13 mouse cellular contexts compared by ENCODE assay signal in genomic region chr8:126616736-126617135, GRCm38 (mm10). TPM values are rescaled to one million over a fixed set of nuclear protein-coding genes. Genes with fewer than 3 reads are reported as not detected.
A peak's percentile ranks its signal among the peaks of the same experiment; 100 is the strongest.
DNase-seq lines count a peak whose midpoint lies in the region; ATAC-seq and TF ChIP-seq lines count a peak whose summit lies in the region.
"Had no signal": no experiment of that assay in that cellular context is flagged by ENCODE, and none has a peak within 500 bp of the region (broad histone marks: within the 10 kb centered on the region; RNA-seq: fewer than 3 reads in every experiment).

No protein-coding gene starts in this region.

- H3K4me3 ChIP-seq in heart, embryonic 16.5 days (ENCODE audit: low read length) = no peak overlapping the region
- H3K4me3 ChIP-seq in lung, postnatal 0 days (ENCODE audit: low read depth, low read length) = no peak overlapping the region
- no peak overlapping the region for H3K4me3 ChIP-seq in brown adipose tissue, adult 24 weeks (ENCODE audit: insufficient read depth, low read depth, low read length)
- H3K4me3 ChIP-seq: forebrain, embryonic 12.5 days; hindbrain, embryonic 13.5 days had no signal

- no peak for DNase-seq in heart, postnatal 14 days
- peak; percentile 26 for DNase-seq in lung, postnatal 0 days (ENCODE audit: low spot score)
- no peak for DNase-seq in lung, postnatal 10 days
- peak; percentile 74 for DNase-seq in naive thymus-derived CD4-positive, alpha-beta T cell, adult 2 months (ENCODE audit: low read depth)
- no peak for DNase-seq in spleen, postnatal 14 days (ENCODE audit: low spot score in 2 of 2)
- DNase-seq in left cerebral cortex, postnatal 36 days (ENCODE audit: low spot score in 2 of 2) = no peak
- DNase-seq: adrenal gland, postnatal 36 days; cerebellum, adult 11-12 months; right cerebral cortex, postnatal 14 days had no signal

- no peaks in the 10 kb centered on the region for H3K27me3 ChIP-seq in heart, embryonic 16.5 days (ENCODE audit: control insufficient read depth, insufficient read depth, low read length)
- H3K27me3 ChIP-seq in lung, postnatal 0 days (replicated peaks; ENCODE audit: insufficient read depth, low read length) = no peaks in the 10 kb centered on the region
- H3K27me3 ChIP-seq: forebrain, embryonic 12.5 days; hindbrain, embryonic 13.5 days had no signal

- no peak for ATAC-seq in heart, embryonic 16.5 days (replicated peaks; ENCODE audit: extremely low read depth, insufficient read depth, low FRiP score)
- ATAC-seq in lung, postnatal 0 days = no peak

- 63% methylated on average over 5 of the region's 5 CpGs for WGBS in heart, embryonic 16.5 days
- 50% methylated on average over 5 of the region's 5 CpGs for WGBS in lung, postnatal 0 days

- no peak overlapping the region for H3K4me2 ChIP-seq in heart, embryonic 16.5 days (ENCODE audit: low read depth, low read length)
- no peak overlapping the region for H3K4me2 ChIP-seq in lung, postnatal 0 days (replicated peaks; ENCODE audit: low read depth, low read length)
- H3K4me2 ChIP-seq: forebrain, embryonic 12.5 days; hindbrain, embryonic 13.5 days had no signal

- no peaks in the 10 kb centered on the region for H3K9me3 ChIP-seq in heart, embryonic 16.5 days (replicated peaks; ENCODE audit: control insufficient read depth, low read length)
- H3K9me3 ChIP-seq in lung, postnatal 0 days (ENCODE audit: low read length) = no peaks in the 10 kb centered on the region
- H3K9me3 ChIP-seq: forebrain, embryonic 12.5 days; hindbrain, embryonic 13.5 days had no signal

- intact Hi-C loops in heart, postnatal 14 days (cut with DNase I) = loop anchor here (5.0 kb wide), 1 partner anchor 41 kb away; no protein-coding TSS in a partner anchor
- intact Hi-C loops in left cerebral cortex, postnatal 36 days (cut with DNase I) = no loop called here

- H3K4me1 ChIP-seq in heart, embryonic 16.5 days (ENCODE audit: control insufficient read depth, insufficient read depth, low read length) = peaks cover 20% of the 10 kb centered on the region
- H3K4me1 ChIP-seq in lung, postnatal 0 days (ENCODE audit: insufficient read depth, low read depth, low read length) = peaks cover 12% of the 10 kb centered on the region
- peaks cover 34% of the 10 kb centered on the region for H3K4me1 ChIP-seq in brown adipose tissue, adult 24 weeks (ENCODE audit: control insufficient read depth, insufficient read depth, insufficient read length, low read length)
- H3K4me1 ChIP-seq: forebrain, embryonic 12.5 days; hindbrain, embryonic 13.5 days had no signal

- no peak for TF ChIP-seq CTCF in lung, postnatal 0 days (IDR thresholded peaks at IDR 0.05)

- H3K9ac ChIP-seq in heart, embryonic 16.5 days (ENCODE audit: low read length) = no peak overlapping the region
- H3K9ac ChIP-seq in lung, postnatal 0 days (replicated peaks; ENCODE audit: low read depth) = no peak overlapping the region
- H3K9ac ChIP-seq: forebrain, embryonic 12.5 days; hindbrain, embryonic 13.5 days had no signal

- peak overlapping the region; percentile 25; the same call in 1 of the 2 replicates for H3K27ac ChIP-seq in heart, embryonic 16.5 days (ENCODE audit: low read length)
- H3K27ac ChIP-seq in lung, postnatal 0 days (ENCODE audit: low read length) = no peak overlapping the region
- H3K27ac ChIP-seq in brown adipose tissue, adult 24 weeks (replicated peaks; ENCODE audit: low read depth, low read length) = peak overlapping the region; percentile 68
- H3K27ac ChIP-seq: forebrain, embryonic 12.5 days; hindbrain, embryonic 13.5 days had no signal

- TF ChIP-seq EP300 in lung, postnatal 0 days (IDR thresholded peaks at IDR 0.05) = no peak

- no peaks in the 10 kb centered on the region for H3K36me3 ChIP-seq in heart, embryonic 16.5 days (ENCODE audit: control insufficient read depth, insufficient read depth)
- H3K36me3 ChIP-seq in lung, postnatal 0 days (ENCODE audit: insufficient read depth, low read length) = no peaks in the 10 kb centered on the region
- H3K36me3 ChIP-seq: forebrain, embryonic 12.5 days; hindbrain, embryonic 13.5 days had no signal

RNA-seq across cellular contexts. Expression of gene Irf2bp2, which starts 22.9 kb away (rescaled TPM):
- polyA plus RNA-seq in heart, embryonic 16.5 days (2015; fragmentation: Nextera tagmentation; extraction: Ambion mirVana) = 9.1 and 9.8 TPM in 2 replicates
- total RNA-seq in heart, postnatal 14 days (2021) = 100 to 1,000 TPM; 124 to 140 TPM
- 19.5 and 24.1 TPM in 2 replicates for polyA plus RNA-seq in lung, postnatal 0 days (2015; fragmentation: Nextera tagmentation; extraction: Ambion mirVana)
- polyA plus RNA-seq in brown adipose tissue, adult 24 weeks (2012; ENCODE audit: insufficient read depth, insufficient read length, missing spikeins) = 12.0 and 24.3 TPM in 2 replicates
- total RNA-seq in left cerebral cortex, postnatal 36 days (2021) = 10 to 100 TPM; 54.3 to 63.3 TPM

Comparison
In these comparisons a context has a peak if more than half of its experiments do, and no peak if none do; other contexts are left out.
1. DNase-seq: peak in lung, postnatal 0 days (single experiment) and naive thymus-derived CD4-positive, alpha-beta T cell, adult 2 months (single experiment); none in heart, postnatal 14 days (0 of 2), lung, postnatal 10 days (single experiment), spleen, postnatal 14 days (0 of 2) and left cerebral cortex, postnatal 36 days (0 of 2).